Mouse (Mus musculus): ENCODE measurements around the gene Hist1h2ac.
A peak's percentile ranks its signal among the peaks of the same experiment; 100 is the strongest.
"Not testable (repeated sequence)": the region's sequence is repeated elsewhere in the genome, so short reads cannot be mapped to it uniquely, and the experiment has no call there.

The Hist1h2ac gene

GRCm38 (mm10) chr13:23683755-23684281 lies at the start of gene Hist1h2ac, which contains the start of gene Hist1h2bc:
TSS of gene Hist1h2ac (minus strand) at chr13:23683948.
TSS of gene Hist1h2bc (plus strand) at chr13:23684199.
- DNase-seq = peak; percentile 91

- DNase-seq = peak; percentile 56
Observed at GRCm38 (mm10) chr13:23732156-23732804, 48.5 kb upstream of the Hist1h2ac start.

GRCm38 (mm10) chr13:23730479-23730878 lies 46.7 kb upstream of the Hist1h2ac start:
- DNase-seq = peak; percentile 54

GRCm38 (mm10) chr13:23729706-23730105 lies 46.0 kb upstream of the Hist1h2ac start:
- DNase-seq = no peak

GRCm38 (mm10) chr13:23729192-23729525 lies 45.4 kb upstream of the Hist1h2ac start:
- no peak for DNase-seq

- DNase-seq = no peak
Observed at GRCm38 (mm10) chr13:23728472-23729191, 44.9 kb upstream of the Hist1h2ac start.

- no peak for DNase-seq
Observed at GRCm38 (mm10) chr13:23725213-23725612, 41.5 kb upstream of the Hist1h2ac start.

GRCm38 (mm10) chr13:23724239-23724638 lies 40.5 kb upstream of the Hist1h2ac start:
- DNase-seq = no peak

- not testable (repeated sequence) for DNase-seq
Observed at GRCm38 (mm10) chr13:23717593-23718245, 34.0 kb upstream of the Hist1h2ac start.

GRCm38 (mm10) chr13:23717176-23717575 lies 33.4 kb upstream of the Hist1h2ac start:
- DNase-seq = no peak

GRCm38 (mm10) chr13:23716261-23717042 lies 32.7 kb upstream of the Hist1h2ac start:
- DNase-seq = no peak

GRCm38 (mm10) chr13:23710374-23711089 lies 26.8 kb upstream of the Hist1h2ac start, which contains the start of gene Hfe:
TSS of gene Hfe (minus strand) at chr13:23710854.
- DNase-seq = peak; percentile 68

- DNase-seq = peak; percentile 32
Observed at GRCm38 (mm10) chr13:23709714-23710373, 26.1 kb upstream of the Hist1h2ac start.

GRCm38 (mm10) chr13:23708654-23709053 lies 24.9 kb upstream of the Hist1h2ac start:
- no peak for DNase-seq

GRCm38 (mm10) chr13:23708041-23708440 lies 24.3 kb upstream of the Hist1h2ac start:
- DNase-seq = no peak

GRCm38 (mm10) chr13:23706771-23707170 lies 23.0 kb upstream of the Hist1h2ac start:
- DNase-seq = no peak

GRCm38 (mm10) chr13:23705751-23706356 lies 22.1 kb upstream of the Hist1h2ac start:
- DNase-seq = no peak

GRCm38 (mm10) chr13:23702801-23703200 lies 19.1 kb upstream of the Hist1h2ac start:
- not testable (repeated sequence) for DNase-seq

- no peak for DNase-seq
Observed at GRCm38 (mm10) chr13:23702220-23702619, 18.5 kb upstream of the Hist1h2ac start.

GRCm38 (mm10) chr13:23700786-23701520 lies 17.2 kb upstream of the Hist1h2ac start:
- DNase-seq = peak; percentile 87

Data from lung, postnatal 10 days (tissue).